Mouse (Mus musculus) forebrain, embryonic 14.5 days (tissue): ENCODE results near the gene 2610318N02Rik. TPM values are rescaled to one million over a fixed set of nuclear protein-coding genes. Genes with fewer than 3 reads are reported as not detected.

Source experiments
- ATAC-seq: fragments of 200-750 bp; cut with Nextera tagmentation; 2 replicates; pipeline ENCODE4 v1.8.0; 2017; ENCODE audit warnings: mild to moderate bottlenecking, moderate library complexity
- DNase-seq: peaks from one replicate; pipeline ENCODE4 v3.0.0-alpha.2; 2015; ENCODE audit warnings: low spot score
- H3K27ac ChIP-seq: fragments of 300-500 bp; sonication (generic); 2 replicates; pipeline ENCODE4 v1.5.1; 2014; ENCODE audit warnings: low read depth, mild to moderate bottlenecking, control low read depth, low read length, moderate library complexity
- H3K27me3 ChIP-seq: fragments of 300-500 bp; sonication (generic); replicated peaks from 2 replicates; pipeline ENCODE4 v1.6.1; 2014; ENCODE audit warnings: low read length, control low read depth, mixed read lengths; ENCODE audit not compliant: control insufficient read depth, insufficient read depth
- H3K36me3 ChIP-seq: fragments of 300-500 bp; sonication (generic); 2 replicates; pipeline ENCODE4 v1.6.1; 2014; ENCODE audit warnings: low read length, control low read depth; ENCODE audit not compliant: control insufficient read depth, insufficient read depth
- H3K4me1 ChIP-seq: fragments of 300-500 bp; sonication (generic); 2 replicates; pipeline ENCODE4 v1.6.1; 2014; ENCODE audit warnings: antibody characterized with exemption, low read length, control low read depth; ENCODE audit not compliant: control insufficient read depth, insufficient read depth
- H3K4me2 ChIP-seq: fragments of 300-500 bp; sonication (generic); 2 replicates; pipeline ENCODE4 v1.6.1; 2014; ENCODE audit warnings: mild to moderate bottlenecking, control low read depth, low read length
- H3K4me3 ChIP-seq: fragments of 300-500 bp; sonication (generic); 2 replicates; pipeline ENCODE4 v1.5.1; 2014; ENCODE audit warnings: low read depth, low read length, control low read depth
- H3K9ac ChIP-seq: fragments of 300-500 bp; sonication (generic); 2 replicates; pipeline ENCODE4 v1.6.1; 2014; ENCODE audit warnings: mild to moderate bottlenecking, low read length, control low read depth, moderate library complexity
- H3K9me3 ChIP-seq: fragments of 300-500 bp; sonication (generic); replicated peaks from 2 replicates; pipeline ENCODE4 v1.6.1; 2016; ENCODE audit warnings: low read length, control low read depth, mixed read lengths; ENCODE audit not compliant: control insufficient read depth
- WGBS: fragments of 180-500 bp; shearing (Covaris S2); extraction: QIAGEN DNeasy Blood & Tissue Kit; methylation state at CpG from one replicate; pipeline ENCODE4 v1.1.7; 2014; 5-methylcytosine and 5-hydroxymethylcytosine counted together
- microRNA counts: library from miRNA; unstranded; fragments of <30 nt; microRNA quantifications from one replicate; lab custom pipeline; 2016
- microRNA-seq: library from miRNA; unstranded; fragments of <30 nt; microRNA quantifications from one replicate; pipeline ENCODE4, GENCODE M21; 2016
- polyA plus RNA-seq: library from polyadenylated mRNA; unstranded; fragments of >200 nt; fragmentation: Nextera tagmentation; extraction: Ambion mirVana; gene quantifications from 2 replicates; pipeline ENCODE4 v1.2.1, GENCODE M21; 2014

Gene 2610318N02Rik
- polyA plus RNA-seq, 1 experiment from 2014 or later = 27.6 TPM

GRCm38 (mm10) chr16:17069511-17070443 lies 55.2 kb downstream of the 2610318N02Rik start, which contains the start of gene Ypel1:
Gene Ypel1 (plus strand): TSS chr16:17069696.
- no peaks in the 10 kb centered on the region for H3K9me3 ChIP-seq
- H3K9ac ChIP-seq = peak within 1 kb of the TSS; percentile 93
- DNase-seq (peak; percentile 90), ATAC-seq (peak; percentile 96)
- H3K4me2 ChIP-seq = peak within 1 kb of the TSS; percentile 72
- H3K27ac ChIP-seq = peak within 1 kb of the TSS; percentile 93
- peaks cover 14% of the 10 kb centered on the region for H3K36me3 ChIP-seq
- H3K4me1 ChIP-seq = peaks cover 10% of the 10 kb centered on the region
- under 1% methylated on average over 68 of the region's 76 CpGs for WGBS
- H3K27me3 ChIP-seq = no peaks in the 10 kb centered on the region
- H3K4me3 ChIP-seq = peak within 1 kb of the TSS; percentile 86

DNA sequence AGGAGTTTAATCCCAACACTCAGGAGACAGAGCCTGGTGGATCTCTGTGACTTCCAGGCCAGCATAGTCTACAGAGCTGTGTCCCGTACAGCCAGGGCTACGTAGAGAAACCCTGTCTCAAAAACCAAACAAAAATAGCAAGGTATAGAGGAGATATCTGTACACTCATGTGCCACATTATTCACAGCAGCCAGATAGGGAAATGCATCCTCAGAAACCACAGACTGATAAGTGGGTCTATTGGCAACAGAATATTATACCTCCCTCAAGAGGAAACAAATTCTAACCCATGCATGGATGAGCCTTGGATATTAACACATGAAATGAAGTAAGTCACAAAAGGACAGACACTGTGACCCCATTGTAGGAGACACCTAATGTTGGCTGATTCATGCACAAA lies 57.4 kb downstream of the 2610318N02Rik start:
- H3K4me1 ChIP-seq = peaks cover 10% of the 10 kb centered on the region
- H3K9ac ChIP-seq = no peak overlapping the region
- H3K36me3 ChIP-seq = peaks cover 5% of the 10 kb centered on the region; the same call in 1 of the 2 replicates
- no peaks in the 10 kb centered on the region for H3K9me3 ChIP-seq
- WGBS = 91% methylated on average over 2 of the region's 2 CpGs
- no peak overlapping the region for H3K4me3 ChIP-seq
- no peak for ATAC-seq
- no peak overlapping the region for H3K27ac ChIP-seq
- no peak overlapping the region for H3K4me2 ChIP-seq
- H3K27me3 ChIP-seq = no peaks in the 10 kb centered on the region
- no peak for DNase-seq

MicroRNAs encoded within 50 kb of the gene (microRNA counts, 519-probe panel; counts per million panel counts)
- 5,514 counts per million, percentile 85 among the panel's probes with 10 or more counts for microRNA mmu-miR-130b (lab: Ali Mortazavi, UCI)
- 4,023 counts per million, percentile 45 among the panel's probes with 10 or more counts for microRNA mmu-miR-301b (lab: Ali Mortazavi, UCI)

Small RNAs within 50 kb of the gene (microRNA-seq; reads per million reads assigned to microRNA genes)
- gene Mir130b (7,425 reads per million, percentile 95 among the genes with 10 or more reads in this experiment), gene Mir301b (113 reads per million, percentile 59 among the genes with 10 or more reads in this experiment)

Other genes starting within 250 kb of the 2610318N02Rik start
- gene Ppm1f, start 228.7 kb downstream of the 2610318N02Rik start, polyA plus RNA-seq = 12.0 and 14.6 TPM in 2 replicates
- 217 and 218 TPM in 2 replicates for gene Mapk1, start 141.8 kb downstream of the 2610318N02Rik start, polyA plus RNA-seq
- gene Ypel1, start 55.5 kb downstream of the 2610318N02Rik start, polyA plus RNA-seq = 180 and 195 TPM in 2 replicates
- gene Ppil2, start 13.9 kb downstream of the 2610318N02Rik start, polyA plus RNA-seq = 146 and 153 TPM in 2 replicates
- 33.3 and 40.9 TPM in 2 replicates for gene Sdf2l1, start 7.2 kb upstream of the 2610318N02Rik start, polyA plus RNA-seq
- 25.1 and 28.7 TPM in 2 replicates for gene Ydjc, start 19.5 kb upstream of the 2610318N02Rik start, polyA plus RNA-seq
- gene Ccdc116, start 22.1 kb upstream of the 2610318N02Rik start, polyA plus RNA-seq = 0.66 and 1.4 TPM in 2 replicates
- gene Ube2l3, start 77.5 kb upstream of the 2610318N02Rik start, polyA plus RNA-seq = 317 and 319 TPM in 2 replicates
- gene Rimbp3, start 83.4 kb upstream of the 2610318N02Rik start, polyA plus RNA-seq = 1.1 and 1.2 TPM in 2 replicates
- 2.9 and 4.2 TPM in 2 replicates for gene Hic2, start 108.4 kb upstream of the 2610318N02Rik start, polyA plus RNA-seq
- 6.6 and 12.4 TPM in 2 replicates for gene Tmem191c, start 150.9 kb upstream of the 2610318N02Rik start, polyA plus RNA-seq
- gene Serpind1, start 206.2 kb upstream of the 2610318N02Rik start, polyA plus RNA-seq = 1.4 and 3.1 TPM in 2 replicates